Mouse (Mus musculus): Measurements from ENCODE around the gene Ephb2. TPM values are rescaled to one million over a fixed set of nuclear protein-coding genes. Genes with fewer than 3 reads are reported as not detected.

Ephb2 gene
- total RNA-seq, 2 experiments from 2014 or later: 55.1 to 57.0 TPM

GRCm38 (mm10) chr4:136765080-136765479 lies 70.7 kb downstream of the Ephb2 start:
- no peak for DNase-seq (ENCODE audit: low spot score in 2 of 2)

GRCm38 (mm10) chr4:136763349-136763748 lies 72.4 kb downstream of the Ephb2 start:
- DNase-seq (ENCODE audit: low spot score in 2 of 2): no peak

GRCm38 (mm10) chr4:136761713-136762380 lies 73.9 kb downstream of the Ephb2 start:
- DNase-seq (ENCODE audit: low spot score in 2 of 2): no peak

- DNase-seq (ENCODE audit: low spot score in 2 of 2): no peak
Measured at GRCm38 (mm10) chr4:136760882-136761281, 74.9 kb downstream of the Ephb2 start.

- no peak for DNase-seq (ENCODE audit: low spot score in 2 of 2)
Measured at GRCm38 (mm10) chr4:136757096-136757495, 78.7 kb downstream of the Ephb2 start.

- DNase-seq (ENCODE audit: low spot score in 2 of 2): no peak
Measured at GRCm38 (mm10) chr4:136756486-136756885, 79.3 kb downstream of the Ephb2 start.

- peak; percentile 57 to 67 for DNase-seq (ENCODE audit: low spot score in 2 of 2)
Measured at GRCm38 (mm10) chr4:136755364-136755811, 80.4 kb downstream of the Ephb2 start.

GRCm38 (mm10) chr4:136754256-136754655 lies 81.5 kb downstream of the Ephb2 start:
- no peak for DNase-seq (ENCODE audit: low spot score in 2 of 2)

- no peak for DNase-seq (ENCODE audit: low spot score in 2 of 2)
Measured at GRCm38 (mm10) chr4:136751355-136752020, 84.3 kb downstream of the Ephb2 start.

- no peak for DNase-seq (ENCODE audit: low spot score in 2 of 2)
Measured at GRCm38 (mm10) chr4:136750578-136751338, 85.0 kb downstream of the Ephb2 start.

GRCm38 (mm10) chr4:136749851-136750577 lies 85.8 kb downstream of the Ephb2 start:
- peak; percentile 45 to 62 for DNase-seq (ENCODE audit: low spot score in 2 of 2)

- no peak for DNase-seq (ENCODE audit: low spot score in 2 of 2)
Measured at GRCm38 (mm10) chr4:136749431-136749830, 86.4 kb downstream of the Ephb2 start.

- DNase-seq (ENCODE audit: low spot score in 2 of 2): no peak
Measured at GRCm38 (mm10) chr4:136748842-136749392, 86.9 kb downstream of the Ephb2 start.

GRCm38 (mm10) chr4:136746516-136746915 lies 89.3 kb downstream of the Ephb2 start:
- no peak for DNase-seq (ENCODE audit: low spot score in 2 of 2)

GRCm38 (mm10) chr4:136742677-136743076 lies 93.1 kb downstream of the Ephb2 start:
- DNase-seq (ENCODE audit: low spot score in 2 of 2): no peak

GRCm38 (mm10) chr4:136741840-136742239 lies 93.9 kb downstream of the Ephb2 start:
- DNase-seq (ENCODE audit: low spot score in 2 of 2): peak; percentile 81

GRCm38 (mm10) chr4:136740963-136741362 lies 94.8 kb downstream of the Ephb2 start:
- DNase-seq (ENCODE audit: low spot score in 2 of 2): no peak

- DNase-seq (ENCODE audit: low spot score in 2 of 2): no peak
Measured at GRCm38 (mm10) chr4:136739189-136739588, 96.6 kb downstream of the Ephb2 start.

- no peak for DNase-seq (ENCODE audit: low spot score in 2 of 2)
Measured at GRCm38 (mm10) chr4:136738291-136738690, 97.5 kb downstream of the Ephb2 start.

- no peak for DNase-seq (ENCODE audit: low spot score in 2 of 2)
Measured at GRCm38 (mm10) chr4:136735856-136736255, 99.9 kb downstream of the Ephb2 start.

GRCm38 (mm10) chr4:136734210-136734803 lies 101.5 kb downstream of the Ephb2 start:
- no peak for DNase-seq (ENCODE audit: low spot score in 2 of 2)
